Mouse (Mus musculus): ENCODE measurements around the gene Ncs1. TPM values are rescaled to one million over a fixed set of nuclear protein-coding genes. Genes with fewer than 3 reads are reported as not detected.

Gene Ncs1
- total RNA-seq, 2 experiments from 2014 or later: 4.2 to 5.8 TPM

DNA sequence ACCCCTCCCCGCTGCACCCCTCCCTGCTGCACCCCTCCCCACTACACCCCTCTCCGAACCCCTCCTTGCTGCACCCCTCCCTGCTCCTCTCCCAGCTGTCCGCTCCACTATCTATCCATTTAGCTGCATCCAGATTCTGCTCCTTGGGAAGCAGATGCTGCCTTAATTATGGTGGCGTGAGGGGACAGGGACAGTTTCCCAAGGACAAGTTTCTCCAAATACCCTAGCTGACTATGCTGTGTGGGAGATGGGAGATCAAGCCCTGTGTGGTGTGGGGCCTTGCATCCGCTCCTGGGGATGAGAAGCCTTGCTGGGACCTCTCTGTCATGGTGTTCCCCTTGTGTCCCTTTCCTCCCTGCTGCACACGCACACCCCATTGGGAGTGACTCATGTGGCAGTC, 29.4 kb downstream of the Ncs1 start:
- DNase-seq (ENCODE audit: low spot score in 2 of 2): no peak

DNA sequence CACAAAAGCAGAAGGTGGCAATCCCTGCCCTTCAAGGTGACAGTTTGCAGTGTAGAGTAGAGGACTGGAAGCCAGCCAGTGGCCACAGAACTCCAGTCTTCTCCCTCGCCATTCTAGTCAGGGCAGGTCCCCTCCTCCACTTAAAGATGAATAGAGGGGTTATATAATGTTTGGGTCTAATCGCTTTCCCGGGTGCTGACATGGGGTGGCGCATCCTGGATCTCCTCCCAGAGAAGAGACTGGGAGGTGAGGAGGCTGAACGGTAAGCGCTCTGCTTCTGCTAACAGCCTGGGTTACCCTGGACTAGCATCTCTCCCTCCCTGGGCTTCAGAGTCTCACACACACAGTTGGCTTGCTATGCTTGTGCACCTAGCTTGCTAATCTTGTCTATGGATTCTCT, 32.2 kb downstream of the Ncs1 start:
- DNase-seq (ENCODE audit: low spot score in 2 of 2): no peak

- no peak for DNase-seq (ENCODE audit: low spot score in 2 of 2)
Measured at GRCm38 (mm10) chr2:31278483-31278882, 32.9 kb downstream of the Ncs1 start.

DNA sequence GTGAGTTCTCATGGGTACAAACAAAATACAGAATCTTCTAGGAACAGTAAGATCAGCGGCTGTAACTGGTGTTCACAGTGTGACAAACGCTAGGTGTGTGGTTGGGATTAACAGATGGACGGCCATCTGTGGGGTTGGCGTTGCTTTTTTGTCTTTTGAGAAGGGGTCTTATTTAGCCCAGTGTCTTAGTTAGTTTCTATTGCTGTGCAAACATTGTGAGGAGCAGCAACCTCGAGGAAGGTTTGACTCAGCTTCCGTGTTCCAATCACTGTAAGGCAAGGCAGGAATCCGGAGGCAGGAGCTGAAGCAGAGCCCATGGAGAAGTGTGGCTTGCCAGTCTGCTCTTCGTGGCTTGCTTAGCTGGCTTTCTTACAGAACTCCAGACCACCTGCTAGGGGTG, 35.5 kb downstream of the Ncs1 start:
- DNase-seq (ENCODE audit: low spot score in 2 of 2): no peak

GRCm38 (mm10) chr2:31282266-31282665, 36.6 kb downstream of the Ncs1 start:
- DNase-seq (ENCODE audit: low spot score in 2 of 2): no peak

GRCm38 (mm10) chr2:31282880-31283279, 37.3 kb downstream of the Ncs1 start:
- DNase-seq (ENCODE audit: low spot score in 2 of 2): no peak

DNA sequence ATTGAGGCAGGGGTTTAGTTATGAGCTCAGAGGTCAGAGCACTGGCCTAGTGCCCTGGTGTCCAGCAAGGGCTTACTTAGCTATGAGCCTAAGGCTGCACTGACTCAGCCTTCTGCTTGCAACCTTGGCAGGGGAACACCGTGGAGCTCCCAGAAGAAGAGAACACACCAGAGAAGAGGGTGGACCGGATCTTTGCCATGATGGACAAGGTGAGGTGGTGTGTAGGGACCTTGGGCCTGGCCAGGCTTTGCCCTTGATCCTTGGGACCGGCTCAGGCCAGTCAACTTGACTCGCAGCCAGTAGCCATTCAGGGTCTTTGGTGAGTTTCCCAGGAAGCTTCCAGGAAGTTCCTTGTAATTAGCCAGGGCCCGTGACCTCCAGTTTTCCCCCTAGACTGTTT, 38.9 kb downstream of the Ncs1 start:
- DNase-seq (ENCODE audit: low spot score in 2 of 2): no peak

- peak; percentile 72 for DNase-seq (ENCODE audit: low spot score in 2 of 2)
Measured at GRCm38 (mm10) chr2:31291421-31291820, 45.8 kb downstream of the Ncs1 start.

GRCm38 (mm10) chr2:31294985-31295384, 49.4 kb downstream of the Ncs1 start:
- DNase-seq (ENCODE audit: low spot score in 2 of 2): peak; percentile 73 to 82

DNA sequence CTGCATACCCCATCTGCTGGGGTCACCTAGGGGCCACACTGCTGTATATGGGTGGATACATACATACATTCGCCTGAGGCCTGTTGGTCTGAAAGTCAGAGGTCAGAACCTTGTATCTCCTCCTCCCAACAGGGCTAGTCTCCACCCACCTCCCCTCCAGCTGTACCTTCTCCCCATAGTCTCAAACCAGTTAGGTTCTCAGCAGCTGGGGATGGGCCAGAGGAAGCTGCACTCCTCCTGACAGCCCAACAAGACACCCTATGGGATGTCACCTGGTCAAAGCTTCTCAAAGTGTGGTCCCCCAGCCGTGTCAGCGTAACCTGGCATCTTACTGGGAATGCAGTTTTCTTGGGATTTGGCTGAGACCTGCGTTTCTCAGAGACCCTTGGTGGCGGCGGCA, 50.8 kb downstream of the Ncs1 start:
- DNase-seq (ENCODE audit: low spot score in 2 of 2): no peak

GRCm38 (mm10) chr2:31297602-31298268, 52.1 kb downstream of the Ncs1 start:
- DNase-seq (ENCODE audit: low spot score in 2 of 2): peak in 1 of 2 experiments; percentile 26

- DNase-seq (ENCODE audit: low spot score in 2 of 2): no peak
Measured at GRCm38 (mm10) chr2:31298814-31299213, 53.2 kb downstream of the Ncs1 start.

GRCm38 (mm10) chr2:31299266-31299665, 53.6 kb downstream of the Ncs1 start:
- DNase-seq (ENCODE audit: low spot score in 2 of 2): no peak

DNA sequence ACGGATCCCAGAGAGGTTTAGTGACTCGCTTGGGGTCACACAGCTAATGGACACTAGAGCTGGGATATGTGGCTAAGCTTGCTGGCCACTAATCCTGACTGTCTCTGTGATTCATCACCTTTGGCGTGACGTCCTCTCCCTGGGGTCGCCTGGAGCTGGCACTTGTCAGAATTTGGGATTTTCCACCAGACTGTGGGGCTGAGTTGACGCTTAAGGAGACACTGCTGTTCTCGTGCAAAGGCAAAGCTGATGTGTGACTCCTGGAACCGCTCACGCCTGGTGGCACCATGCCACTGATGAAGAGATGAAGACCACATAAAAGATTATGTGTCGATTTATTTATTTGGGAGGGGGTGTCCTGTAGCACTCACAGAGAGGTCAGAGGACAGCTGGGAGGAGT, 54.4 kb downstream of the Ncs1 start:
- no peak for DNase-seq (ENCODE audit: low spot score in 2 of 2)

GRCm38 (mm10) chr2:31303177-31303576, 57.6 kb downstream of the Ncs1 start:
- no peak for DNase-seq (ENCODE audit: low spot score in 2 of 2)

DNA sequence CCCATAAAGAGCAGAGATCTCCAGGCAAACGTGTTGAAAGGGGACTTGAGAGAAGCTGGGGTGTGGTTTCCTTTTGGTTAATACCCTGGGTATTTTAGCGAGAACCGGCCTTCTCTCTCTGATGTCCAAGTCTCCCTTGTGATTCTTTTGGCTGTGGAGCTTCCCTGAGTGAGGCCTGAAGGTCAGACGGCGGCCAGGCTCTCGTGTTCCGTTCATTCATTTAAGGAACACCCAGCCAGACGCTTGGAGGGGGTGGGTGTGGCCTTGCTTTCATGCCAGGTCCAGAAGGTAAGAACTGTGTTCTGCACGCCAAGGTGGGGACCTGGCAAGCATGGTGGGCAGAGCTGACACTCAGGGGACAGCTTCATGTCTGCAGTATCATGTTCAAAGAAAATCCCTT, 58.6 kb downstream of the Ncs1 start:
- no peak for DNase-seq (ENCODE audit: low spot score in 2 of 2)

DNA sequence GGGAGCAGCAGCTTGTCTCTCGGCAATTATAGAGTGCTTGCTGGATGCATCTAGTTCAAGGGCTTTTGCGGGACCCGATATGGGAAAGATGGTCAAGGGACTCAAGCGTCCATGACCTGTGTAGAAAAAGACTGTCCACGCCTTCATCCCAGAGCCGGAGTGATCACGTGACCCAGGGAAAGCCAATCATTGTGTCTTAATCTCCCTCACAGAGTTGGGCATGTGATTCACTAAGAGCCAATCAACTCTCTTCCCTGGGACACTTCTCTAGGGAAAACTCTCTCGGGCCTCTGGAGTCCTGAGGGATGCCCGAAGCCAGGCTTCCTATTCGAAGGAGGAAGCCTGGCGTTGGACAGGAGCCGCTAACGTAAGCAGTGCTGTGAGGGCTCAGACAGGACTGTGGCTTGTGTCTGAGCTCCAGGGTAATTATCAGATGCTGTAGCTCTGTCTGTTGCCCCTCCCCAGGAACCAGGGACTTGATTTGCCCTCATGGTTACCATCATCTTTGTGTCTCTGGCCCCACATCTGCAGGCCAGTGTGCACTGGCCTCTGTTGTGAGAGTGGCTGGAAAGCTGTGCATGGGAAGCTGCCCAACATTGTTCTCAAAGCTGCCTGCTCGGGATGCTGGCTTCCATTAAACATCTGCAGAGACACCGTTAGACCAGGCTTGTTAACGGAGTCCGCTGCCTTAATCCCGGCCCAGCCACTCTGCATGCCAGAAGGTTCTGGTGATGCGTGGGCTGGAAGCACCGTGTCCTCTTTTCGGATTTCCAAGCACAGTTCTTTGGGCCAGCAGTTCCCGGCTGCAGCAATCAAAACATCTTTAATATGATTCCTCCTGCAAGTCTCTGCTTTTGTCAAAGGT, 59.4 kb downstream of the Ncs1 start:
- no peak for DNase-seq (ENCODE audit: low spot score in 2 of 2)

DNA sequence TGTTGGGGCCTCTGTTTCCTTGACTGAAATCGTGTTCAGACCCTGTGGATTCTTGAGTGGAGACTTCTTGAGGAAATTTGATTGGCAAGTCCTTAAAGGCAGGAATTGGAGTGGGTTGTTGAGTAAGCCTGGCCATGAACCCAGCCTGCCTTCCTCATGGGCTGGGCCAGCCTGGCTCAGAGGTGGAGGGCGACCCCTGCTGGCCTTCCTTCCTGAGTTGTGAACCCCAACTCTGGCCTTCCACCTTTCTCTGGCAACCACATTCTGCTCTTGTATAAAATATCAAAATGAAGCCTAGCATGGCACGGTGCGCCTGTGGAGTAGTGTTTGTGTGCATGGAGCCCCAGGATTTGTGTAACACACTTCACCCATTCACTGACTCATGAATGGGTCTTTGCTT, 60.1 kb downstream of the Ncs1 start:
- peak in 1 of 2 experiments; percentile 47 for DNase-seq (ENCODE audit: low spot score in 2 of 2)

GRCm38 (mm10) chr2:31308257-31308656, 62.6 kb downstream of the Ncs1 start:
- no peak for DNase-seq (ENCODE audit: low spot score in 2 of 2)

DNA sequence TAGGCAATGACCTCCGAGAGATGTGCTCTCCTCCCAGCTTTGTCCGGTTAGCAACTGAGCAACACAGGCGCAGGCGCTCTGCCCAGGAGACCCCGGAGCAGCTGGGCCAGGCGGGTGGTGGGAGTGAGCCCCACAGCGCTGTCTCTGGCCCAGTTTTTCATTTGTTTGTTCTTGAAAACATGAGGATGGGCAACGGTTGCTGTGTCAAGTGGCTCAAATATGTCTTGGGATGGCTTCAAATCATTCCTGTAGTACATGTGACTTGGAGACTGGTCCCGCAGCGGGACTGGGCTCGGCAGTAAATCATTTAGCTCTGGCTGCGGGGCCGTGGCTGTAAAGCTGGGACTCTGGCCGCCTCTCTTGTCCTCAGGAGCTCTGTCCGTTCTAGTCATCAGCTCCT, 63.9 kb downstream of the Ncs1 start:
- no peak for DNase-seq (ENCODE audit: low spot score in 2 of 2)

- no peak for DNase-seq (ENCODE audit: low spot score in 2 of 2)
Measured at GRCm38 (mm10) chr2:31314007-31314465, 68.4 kb downstream of the Ncs1 start, which contains the start of gene Hmcn2. Hmcn2 (plus strand) TSS chr2:31314415.

DNA sequence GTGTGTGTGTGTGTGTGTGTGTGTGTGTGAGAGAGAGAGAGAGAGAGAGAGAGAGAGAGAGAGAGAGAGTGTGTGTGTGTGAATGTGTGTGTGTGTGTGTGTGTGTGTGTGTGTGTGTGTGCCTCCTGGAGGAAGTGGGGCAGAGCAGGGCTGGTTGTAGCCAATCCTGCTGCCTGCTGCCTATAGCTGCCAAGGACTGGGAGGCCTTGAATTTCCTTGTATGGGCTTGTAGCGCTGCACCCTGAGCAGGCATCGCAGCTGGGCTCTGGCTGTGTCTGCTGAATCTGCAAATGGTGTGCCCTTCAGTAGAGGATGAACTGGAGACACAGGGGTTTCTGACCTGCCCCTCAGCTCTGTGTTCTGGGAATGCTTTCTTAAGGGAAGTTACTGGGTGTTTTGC, 72.5 kb downstream of the Ncs1 start:
- DNase-seq (ENCODE audit: low spot score in 2 of 2): no peak

All from adrenal gland, adult 18-20 months (tissue).